Mouse (Mus musculus) megakaryocyte, embryonic 14.5 days (primary cell): ENCODE measurements around the gene Mink1.

Source experiments
- FLI1 ChIP-seq: IDR thresholded peaks from 2 replicates; pipeline ENCODE4 v1.6.1; 2012; ENCODE audit warnings: low read length, inconsistent platforms, mixed read lengths
- GATA1 ChIP-seq: IDR thresholded peaks from 3 replicates; pipeline ENCODE4 v1.6.1; 2012; ENCODE audit warnings: mixed read lengths, low read length, inconsistent platforms, borderline replicate concordance

GRCm38 (mm10) chr11:70580358-70580720, 17.7 kb downstream of the Mink1 start:
- TF ChIP-seq GATA1, result no peak
- no peak for TF ChIP-seq FLI1
